Comparison of ENCODE assay signal across 8 mouse cellular contexts in the genomic region with DNA sequence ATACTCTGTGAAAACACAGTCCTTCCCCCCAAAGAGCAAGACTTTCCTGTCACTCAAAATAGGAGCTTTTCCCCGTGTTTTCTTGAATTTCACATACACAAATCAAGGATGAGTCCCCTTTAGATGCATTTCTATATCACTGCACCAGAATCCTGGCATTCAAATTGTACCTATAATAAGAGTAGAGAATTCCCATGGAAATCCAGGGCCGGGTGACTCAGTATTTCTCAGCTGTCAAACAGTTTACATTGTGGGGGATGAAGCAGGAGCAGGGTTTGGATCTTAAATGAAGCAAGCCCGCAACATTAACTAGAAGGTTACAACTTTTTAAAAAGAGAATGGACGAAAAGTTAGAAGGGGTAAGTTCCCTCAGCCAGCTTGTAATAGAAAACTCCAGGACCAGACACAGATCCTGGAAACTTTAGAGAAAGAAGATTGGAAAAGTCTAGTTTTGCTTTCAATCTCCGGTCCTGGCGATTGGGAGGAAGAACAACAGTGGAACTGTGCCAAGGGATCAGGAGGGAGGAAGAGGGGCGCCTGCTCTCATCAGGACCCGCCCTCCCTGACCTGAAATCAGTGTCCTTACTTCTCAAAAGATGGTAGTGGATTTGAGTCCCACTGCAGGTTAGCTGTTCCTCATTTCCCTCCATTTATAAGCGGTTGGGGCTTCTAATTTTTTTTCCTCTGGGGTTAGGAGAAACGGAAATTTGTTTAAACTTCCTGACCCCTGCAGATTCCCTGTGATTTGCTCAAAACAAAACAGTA.
A peak's percentile ranks its signal among the peaks of the same experiment; 100 is the strongest.
DNase-seq lines count a peak whose midpoint lies in the region; ATAC-seq and TF ChIP-seq lines count a peak whose summit lies in the region.

No protein-coding gene starts in this region.

- no peak for TF ChIP-seq CTCF in testis, adult 2 months (IDR thresholded peaks at IDR 0.05; ENCODE audit: control insufficient read depth, insufficient read depth, insufficient replicate concordance, low read depth, low read length)

- H3K27me3 ChIP-seq in testis, adult 2 months (ENCODE audit: control insufficient read depth, insufficient read depth, low read length) = no peaks in the 10 kb centered on the region
- H3K27me3 ChIP-seq in forebrain, embryonic 10.5 days (ENCODE audit: poor library complexity, severe bottlenecking) = peaks cover 20% of the 10 kb centered on the region
- H3K27me3 ChIP-seq in hindbrain, embryonic 11.5 days (ENCODE audit: control insufficient read depth, insufficient read depth, low read length) = no peaks in the 10 kb centered on the region
- H3K27me3 ChIP-seq in limb, embryonic 11.5 days (ENCODE audit: control insufficient read depth, insufficient read depth, low read length) = no peaks in the 10 kb centered on the region
- no peaks in the 10 kb centered on the region for H3K27me3 ChIP-seq in midbrain, embryonic 11.5 days (ENCODE audit: control insufficient read depth, insufficient read depth, low read length)

- 0 out of 2 replicates have a peak, but pooled peaks have one; percentile 26 for ATAC-seq in hindbrain, embryonic 11.5 days (ENCODE audit: low FRiP score)
- no peak for ATAC-seq in limb, embryonic 11.5 days (ENCODE audit: insufficient number of reproducible peaks, low FRiP score, low TSS enrichment, low read depth)
- ATAC-seq in midbrain, embryonic 11.5 days (ENCODE audit: low FRiP score) = peak; percentile 38

- no peak for DNase-seq in testis, postnatal 14 days (ENCODE audit: low spot score)
- peak; percentile 25 for DNase-seq in forebrain, embryonic 10.5 days (ENCODE audit: extremely low spot score, low spot score)
- DNase-seq in hindbrain, embryonic 11.5 days (ENCODE audit: low spot score) = peak; percentile 53
- DNase-seq in limb, embryonic 11.5 days (ENCODE audit: low spot score) = peak; percentile 45
- peak; percentile 95 for DNase-seq in midbrain, embryonic 11.5 days (ENCODE audit: low spot score, missing footprints)
- DNase-seq in thymus, postnatal 25 days = no peak
- DNase-seq in urinary bladder, postnatal 25 days (ENCODE audit: low spot score) = no peak

- H3K27ac ChIP-seq in testis, adult 2 months (ENCODE audit: control insufficient read depth, insufficient read depth, low read depth, low read length) = peak overlapping the region; percentile 79
- H3K27ac ChIP-seq in forebrain, embryonic 10.5 days = peak overlapping the region; percentile 83
- peak overlapping the region; percentile 43 for H3K27ac ChIP-seq in hindbrain, embryonic 11.5 days (ENCODE audit: low read depth, low read length)
- H3K27ac ChIP-seq in limb, embryonic 11.5 days (replicated peaks; ENCODE audit: low read depth, low read length) = no peak overlapping the region
- H3K27ac ChIP-seq in midbrain, embryonic 11.5 days (ENCODE audit: low read depth, low read length) = no peak overlapping the region

- TF ChIP-seq POLR2A in testis, adult 2 months (IDR thresholded peaks at IDR 0.05; ENCODE audit: control insufficient read depth, low read depth, low read length) = no peak

- H3K4me1 ChIP-seq in testis, adult 2 months (ENCODE audit: control insufficient read depth, insufficient read depth, low read length) = peaks cover 2% of the 10 kb centered on the region; the same call in 1 of the 2 replicates
- H3K4me1 ChIP-seq in forebrain, embryonic 10.5 days = peaks cover 51% of the 10 kb centered on the region
- H3K4me1 ChIP-seq in hindbrain, embryonic 11.5 days (replicated peaks; ENCODE audit: control insufficient read depth, insufficient read depth, low read length) = no peaks in the 10 kb centered on the region
- H3K4me1 ChIP-seq in limb, embryonic 11.5 days (ENCODE audit: control insufficient read depth, insufficient read depth, low read length) = peaks cover 12% of the 10 kb centered on the region
- peaks cover 18% of the 10 kb centered on the region for H3K4me1 ChIP-seq in midbrain, embryonic 11.5 days (ENCODE audit: control insufficient read depth, insufficient read depth, low read length)

- H3K4me2 ChIP-seq in hindbrain, embryonic 11.5 days (replicated peaks; ENCODE audit: low read depth, low read length) = peak overlapping the region; percentile 47
- peak overlapping the region; percentile 58 for H3K4me2 ChIP-seq in limb, embryonic 11.5 days (ENCODE audit: low read depth, severe bottlenecking)
- H3K4me2 ChIP-seq in midbrain, embryonic 11.5 days = peak overlapping the region; percentile 56

- 3% methylated on average over 10 of the region's 10 CpGs for WGBS in forebrain, embryonic 10.5 days
- WGBS in hindbrain, embryonic 11.5 days = 4% methylated on average over 10 of the region's 10 CpGs
- 8% methylated on average over 10 of the region's 10 CpGs for WGBS in limb, embryonic 11.5 days
- 3% methylated on average over 10 of the region's 10 CpGs for WGBS in midbrain, embryonic 11.5 days

- peak overlapping the region; percentile 33; the same call in 1 of the 2 replicates for H3K9ac ChIP-seq in hindbrain, embryonic 11.5 days (ENCODE audit: low read depth, low read length)
- H3K9ac ChIP-seq in limb, embryonic 11.5 days (ENCODE audit: low read length) = no peak overlapping the region
- H3K9ac ChIP-seq in midbrain, embryonic 11.5 days (ENCODE audit: low read length) = peak overlapping the region; percentile 55

- no peaks in the 10 kb centered on the region for H3K9me3 ChIP-seq in forebrain, embryonic 10.5 days
- H3K9me3 ChIP-seq in hindbrain, embryonic 11.5 days (ENCODE audit: control insufficient read depth, low read length) = no peaks in the 10 kb centered on the region
- H3K9me3 ChIP-seq in limb, embryonic 11.5 days (ENCODE audit: control insufficient read depth, low read length) = no peaks in the 10 kb centered on the region
- H3K9me3 ChIP-seq in midbrain, embryonic 11.5 days (ENCODE audit: control insufficient read depth, low read length) = no peaks in the 10 kb centered on the region

- H3K36me3 ChIP-seq in testis, adult 2 months (ENCODE audit: control insufficient read depth, insufficient read depth, low read length) = no peaks in the 10 kb centered on the region
- no peaks in the 10 kb centered on the region for H3K36me3 ChIP-seq in forebrain, embryonic 10.5 days (replicated peaks)
- H3K36me3 ChIP-seq in hindbrain, embryonic 11.5 days (ENCODE audit: control insufficient read depth, insufficient read depth, low read length) = no peaks in the 10 kb centered on the region
- no peaks in the 10 kb centered on the region for H3K36me3 ChIP-seq in limb, embryonic 11.5 days (ENCODE audit: control insufficient read depth, insufficient read depth, low read length)
- no peaks in the 10 kb centered on the region for H3K36me3 ChIP-seq in midbrain, embryonic 11.5 days (ENCODE audit: control insufficient read depth, insufficient read depth, low read length)

- H3K4me3 ChIP-seq in testis, adult 2 months (ENCODE audit: control insufficient read depth, low read depth, low read length) = no peak overlapping the region
- H3K4me3 ChIP-seq in forebrain, embryonic 10.5 days = peak overlapping the region; percentile 51
- H3K4me3 ChIP-seq in hindbrain, embryonic 11.5 days (ENCODE audit: low read depth, low read length) = peak overlapping the region; percentile 22
- H3K4me3 ChIP-seq in limb, embryonic 11.5 days (ENCODE audit: low read depth, low read length) = no peak overlapping the region
- peak overlapping the region; percentile 34 for H3K4me3 ChIP-seq in midbrain, embryonic 11.5 days (ENCODE audit: low read depth, low read length)

Comparison
In these comparisons a context has a peak if more than half of its experiments do, and no peak if none do; other contexts are left out.
1. H3K27ac ChIP-seq: peak in testis, adult 2 months (single experiment), forebrain, embryonic 10.5 days (single experiment) and hindbrain, embryonic 11.5 days (single experiment); none in limb, embryonic 11.5 days (single experiment) and midbrain, embryonic 11.5 days (single experiment).
2. H3K4me3 ChIP-seq: peak in forebrain, embryonic 10.5 days (single experiment), hindbrain, embryonic 11.5 days (single experiment) and midbrain, embryonic 11.5 days (single experiment); none in testis, adult 2 months (single experiment) and limb, embryonic 11.5 days (single experiment).
3. DNase-seq: peak in forebrain, embryonic 10.5 days (single experiment), hindbrain, embryonic 11.5 days (single experiment), limb, embryonic 11.5 days (single experiment) and midbrain, embryonic 11.5 days (single experiment); none in testis, postnatal 14 days (single experiment), thymus, postnatal 25 days (single experiment) and urinary bladder, postnatal 25 days (single experiment).
4. Peak in every context shown above with its lines, with median percentiles within 50 percentile points of each other: H3K4me2 ChIP-seq.